Mouse (Mus musculus) ovary, adult 2 months (tissue): Measurements from ENCODE around the gene Tifa. TPM values are rescaled to one million over a fixed set of nuclear protein-coding genes. Genes with fewer than 3 reads are reported as not detected.

Experiments used
- polyA plus RNA-seq: library from polyadenylated mRNA; depleted of rRNA; stranded (reverse); fragments of >200 nt; gene quantifications from 2 replicates; pipeline ENCODE4 v1.2.3, GENCODE M21; 2012; rRNA removed

The Tifa gene
- polyA plus RNA-seq: 1.9 and 10.8 TPM in 2 replicates

DNA sequence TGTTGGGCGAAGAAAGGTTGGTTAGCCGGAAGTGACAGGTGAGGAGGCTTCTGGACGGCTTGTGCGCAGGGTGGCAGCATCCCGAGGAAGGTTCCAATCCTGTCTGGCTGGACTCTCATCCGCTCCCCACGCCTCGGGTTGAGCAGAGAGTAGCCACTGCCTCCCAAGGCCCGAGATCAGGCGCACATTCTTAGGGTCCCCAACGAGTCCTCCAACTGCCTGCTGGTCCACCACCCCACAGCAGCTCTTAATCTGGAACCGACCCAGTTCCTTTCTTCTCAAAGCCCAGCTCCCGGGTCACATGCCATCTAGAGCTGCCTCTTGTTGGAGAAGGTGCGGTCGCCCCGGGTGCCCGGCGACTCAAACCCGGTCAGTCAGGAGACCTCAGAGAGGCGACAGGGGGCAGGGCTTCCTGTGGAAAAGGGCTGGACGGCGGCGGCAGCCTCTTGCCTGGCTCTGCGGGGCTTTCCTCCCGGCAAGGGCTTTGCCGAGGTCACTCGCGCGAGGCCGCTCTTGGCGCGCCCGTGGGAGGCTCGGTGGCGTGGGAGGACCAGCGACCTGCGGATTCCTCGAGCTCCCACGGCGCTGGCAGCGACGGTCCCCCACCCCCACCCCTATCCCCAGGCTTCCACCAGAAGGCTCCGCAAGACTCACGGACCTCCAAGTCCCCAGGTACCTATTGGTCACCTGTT is at the start of gene Tifa:
Tifa (plus strand) TSS at position 306 of the 692 bp plus-strand sequence.

DNA sequence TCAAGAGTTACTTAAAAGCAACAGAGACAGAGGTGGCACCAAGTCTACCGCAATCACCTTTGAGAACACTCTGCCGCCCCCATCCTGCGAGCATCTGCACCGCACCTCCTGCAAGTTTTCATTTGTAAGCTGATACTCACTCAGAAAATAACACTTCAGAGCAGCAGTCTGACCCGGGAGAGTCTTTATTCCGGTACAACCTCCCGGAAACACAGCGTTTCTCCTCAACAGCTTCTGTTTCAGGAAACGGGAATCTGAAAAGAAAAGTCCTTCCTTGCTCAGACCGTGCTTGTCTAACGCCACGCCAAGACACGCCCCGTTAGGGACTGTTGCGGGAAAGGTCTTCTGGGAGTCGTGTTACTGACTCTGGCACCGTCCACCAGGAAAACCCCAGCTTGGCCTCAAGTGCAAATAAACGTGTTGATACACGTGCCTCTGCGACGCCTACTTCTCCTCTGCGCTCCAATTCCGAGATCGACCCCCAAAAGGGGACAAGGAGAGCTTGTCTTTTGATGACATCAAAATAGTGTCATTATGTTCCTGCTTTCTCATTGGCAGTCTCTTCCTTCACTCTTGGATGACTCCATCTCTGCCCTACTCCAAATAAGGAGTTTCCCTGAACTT is 9.5 kb upstream of the Tifa start, which contains the start of gene Alpk1:
Alpk1 (minus strand) TSS at position 507 of the 624 bp plus-strand sequence.

DNA sequence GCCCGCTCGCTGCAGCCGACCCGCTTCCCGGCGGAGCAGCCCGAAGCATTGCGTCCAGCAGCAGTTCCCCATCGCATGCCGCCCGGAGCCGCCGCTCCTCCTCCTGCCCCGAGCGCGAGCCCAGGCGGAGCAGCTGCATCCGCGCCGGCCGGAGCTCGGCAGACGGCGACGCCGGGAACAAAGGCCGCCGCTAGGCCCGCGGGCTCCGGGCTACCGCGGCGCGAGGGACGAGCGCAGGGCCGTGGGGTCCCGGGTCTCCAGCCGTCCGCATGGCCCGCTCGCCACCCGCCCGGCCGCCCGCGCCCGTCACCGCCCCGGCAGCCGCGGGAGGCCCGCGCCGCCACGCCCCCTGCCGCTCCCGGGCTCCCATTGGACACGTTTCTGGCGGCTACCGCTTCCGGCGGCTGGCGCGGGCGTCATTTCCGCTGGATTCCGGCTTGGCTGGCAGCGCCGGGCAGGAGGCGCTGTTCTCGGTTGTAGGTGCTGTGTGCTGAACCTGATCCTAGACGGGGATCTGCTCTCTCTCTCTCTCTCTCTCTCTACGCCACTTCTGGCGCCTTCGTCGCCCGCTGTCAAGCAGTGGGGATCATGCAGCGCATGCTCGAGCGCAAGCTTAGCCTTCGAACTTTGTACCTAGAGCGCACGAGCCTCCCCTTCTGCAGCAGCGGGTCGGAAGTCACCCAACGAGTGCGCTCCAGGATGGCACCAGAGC is 47.7 kb downstream of the Tifa start, which contains the start of gene Ap1ar:
Ap1ar (minus strand) TSS at position 370 of the 712 bp plus-strand sequence.

Other genes starting within 250 kb of the Tifa start
- gene Larp7, start 236.5 kb upstream of the Tifa start, polyA plus RNA-seq: 0.20 and 0.33 TPM in 2 replicates
- gene Zgrf1, start 236.3 kb upstream of the Tifa start, polyA plus RNA-seq: 0.50 and 0.71 TPM in 2 replicates
- not detected in 2 replicates for gene Neurog2, start 156.7 kb upstream of the Tifa start, polyA plus RNA-seq
- gene Alpk1, start 9.3 kb upstream of the Tifa start, polyA plus RNA-seq: 2.0 TPM in 2 replicates
- gene Ap1ar, start 47.7 kb downstream of the Tifa start, polyA plus RNA-seq: 20.0 and 27.5 TPM in 2 replicates
- gene Fam241a, start 106.5 kb downstream of the Tifa start, polyA plus RNA-seq: 1.2 and 1.6 TPM in 2 replicates